Mouse (Mus musculus): ENCODE data around the gene Dcun1d3. TPM values are rescaled to one million over a fixed set of nuclear protein-coding genes. Genes with fewer than 3 reads are reported as not detected.

Dcun1d3 gene
- 10 to 100 TPM; 24.4 to 27.0 TPM for total RNA-seq (2021)

GRCm38 (mm10) chr7:119895639-119896512 is at the start of gene Dcun1d3, which contains the start of gene Lyrm1:
TSS of gene Dcun1d3 (minus strand) at chr7:119896298.
TSS of gene Lyrm1 (plus strand) at chr7:119895861.
- intact Hi-C loops (cut with DNase I): loop anchor here (2.0 to 5.0 kb wide), 2 partner anchors 19 to 34 kb away; no protein-coding TSS in a partner anchor
- peak; percentile 96 for DNase-seq (ENCODE audit: low spot score in 2 of 2)

GRCm38 (mm10) chr7:119941569-119941968 is 45.5 kb upstream of the Dcun1d3 start:
- intact Hi-C loops (cut with DNase I): no loop called here
- no peak for DNase-seq (ENCODE audit: low spot score in 2 of 2)

GRCm38 (mm10) chr7:119937036-119937435 is 40.9 kb upstream of the Dcun1d3 start:
- no peak for DNase-seq (ENCODE audit: low spot score in 2 of 2)
- intact Hi-C loops (cut with DNase I): no loop called here

GRCm38 (mm10) chr7:119936321-119936720 is 40.2 kb upstream of the Dcun1d3 start:
- intact Hi-C loops (cut with DNase I): no loop called here
- DNase-seq (ENCODE audit: low spot score in 2 of 2): no peak

GRCm38 (mm10) chr7:119928783-119929440 is 32.8 kb upstream of the Dcun1d3 start:
- intact Hi-C loops (cut with DNase I): no loop called here
- DNase-seq (ENCODE audit: low spot score in 2 of 2): no peak

- no peak for DNase-seq (ENCODE audit: low spot score in 2 of 2)
- intact Hi-C loops (cut with DNase I): no loop called here
These were observed 25.0 kb upstream of the Dcun1d3 start for GRCm38 (mm10) chr7:119921054-119921453.

GRCm38 (mm10) chr7:119920457-119920856 is 24.4 kb upstream of the Dcun1d3 start:
- DNase-seq (ENCODE audit: low spot score in 2 of 2): no peak
- intact Hi-C loops (cut with DNase I): no loop called here

GRCm38 (mm10) chr7:119911727-119912126 is 15.6 kb upstream of the Dcun1d3 start:
- intact Hi-C loops (cut with DNase I): no loop called here
- no peak for DNase-seq (ENCODE audit: low spot score in 2 of 2)

- intact Hi-C loops (cut with DNase I): no loop called here
- DNase-seq (ENCODE audit: low spot score in 2 of 2): no peak
These were observed 10.6 kb upstream of the Dcun1d3 start for GRCm38 (mm10) chr7:119906523-119907215.

- no peak for DNase-seq (ENCODE audit: low spot score in 2 of 2)
- intact Hi-C loops (cut with DNase I): loop anchor here (5.0 kb wide), 1 partner anchor 37 kb away; no protein-coding TSS in a partner anchor
These were observed 3.4 kb upstream of the Dcun1d3 start for GRCm38 (mm10) chr7:119899386-119900057.

GRCm38 (mm10) chr7:119898247-119898856 is 2.3 kb upstream of the Dcun1d3 start:
- intact Hi-C loops (cut with DNase I): loop anchor here (5.0 kb wide), 1 partner anchor 36 kb away; no protein-coding TSS in a partner anchor
- DNase-seq (ENCODE audit: low spot score in 2 of 2): no peak

- no peak for DNase-seq (ENCODE audit: low spot score in 2 of 2)
- intact Hi-C loops (cut with DNase I): loop anchor here (5.0 kb wide), 1 partner anchor 35 kb away; no protein-coding TSS in a partner anchor
These were observed 1.5 kb upstream of the Dcun1d3 start for GRCm38 (mm10) chr7:119897521-119898109.

GRCm38 (mm10) chr7:119894818-119895544 is 1.1 kb downstream of the Dcun1d3 start:
- DNase-seq (ENCODE audit: low spot score in 2 of 2): peak in 1 of 2 experiments; percentile 8
- intact Hi-C loops (cut with DNase I): loop anchor here (2.0 to 5.0 kb wide), 2 partner anchors 18 to 33 kb away; no protein-coding TSS in a partner anchor

GRCm38 (mm10) chr7:119892742-119893141 is 3.4 kb downstream of the Dcun1d3 start:
- no peak for DNase-seq (ENCODE audit: low spot score in 2 of 2)
- intact Hi-C loops (cut with DNase I): no loop called here

GRCm38 (mm10) chr7:119892198-119892597 is 3.9 kb downstream of the Dcun1d3 start:
- intact Hi-C loops (cut with DNase I): no loop called here

GRCm38 (mm10) chr7:119887887-119888286 is 8.2 kb downstream of the Dcun1d3 start:
- intact Hi-C loops (cut with DNase I): no loop called here
- DNase-seq (ENCODE audit: low spot score in 2 of 2): no peak

More at GRCm38 (mm10) chr7:119892198-119892597, 3.9 kb downstream of the Dcun1d3 start:
- no peak for DNase-seq (ENCODE audit: low spot score in 2 of 2)

- DNase-seq (ENCODE audit: low spot score in 2 of 2): no peak
- intact Hi-C loops (cut with DNase I): no loop called here
These were observed 14.9 kb downstream of the Dcun1d3 start for GRCm38 (mm10) chr7:119881229-119881628.

- DNase-seq (ENCODE audit: low spot score in 2 of 2): no peak
- intact Hi-C loops (cut with DNase I): no loop called here
These were observed 15.8 kb downstream of the Dcun1d3 start for GRCm38 (mm10) chr7:119880345-119880744.

Data from left cerebral cortex, postnatal 36 days (tissue).